Mouse (Mus musculus) heart, embryonic 11.5 days (tissue): ENCODE results near the gene Tmc6. TPM values are rescaled to one million over a fixed set of nuclear protein-coding genes. Genes with fewer than 3 reads are reported as not detected.

Experiments
- ATAC-seq: fragments of 200-750 bp; cut with Nextera tagmentation; replicated peaks from 2 replicates; pipeline ENCODE4 v1.8.0; 2017; ENCODE audit warnings: moderate library complexity; ENCODE audit not compliant: insufficient number of reproducible peaks, low FRiP score, low TSS enrichment
- H3K27ac ChIP-seq: fragments of 300-500 bp; sonication (generic); 2 replicates; pipeline ENCODE4 v1.5.1; 2014; ENCODE audit warnings: mild to moderate bottlenecking, low read depth, low read length
- H3K27me3 ChIP-seq: fragments of 300-500 bp; sonication (generic); 2 replicates; pipeline ENCODE4 v1.6.1; 2014; ENCODE audit warnings: mild to moderate bottlenecking, low read length, mixed read lengths; ENCODE audit not compliant: control insufficient read depth, insufficient read depth
- H3K36me3 ChIP-seq: fragments of 300-500 bp; sonication (generic); 2 replicates; pipeline ENCODE4 v1.6.1; 2014; ENCODE audit warnings: mild to moderate bottlenecking, low read length, moderate library complexity, mixed read lengths; ENCODE audit not compliant: control insufficient read depth, insufficient read depth
- H3K4me1 ChIP-seq: fragments of 300-500 bp; sonication (generic); 2 replicates; pipeline ENCODE4 v1.6.1; 2014; ENCODE audit warnings: low read length; ENCODE audit not compliant: control insufficient read depth, insufficient read depth
- H3K4me2 ChIP-seq: fragments of 300-500 bp; sonication (generic); 2 replicates; pipeline ENCODE4 v1.6.1; 2014; ENCODE audit warnings: mild to moderate bottlenecking, moderate library complexity
- H3K4me3 ChIP-seq: fragments of 300-500 bp; sonication (generic); 2 replicates; pipeline ENCODE4 v1.5.1; 2014; ENCODE audit warnings: low read depth, low read length
- H3K9ac ChIP-seq: fragments of 300-500 bp; sonication (generic); 2 replicates; pipeline ENCODE4 v1.6.1; 2014; ENCODE audit warnings: mild to moderate bottlenecking, low read depth, low read length, moderate library complexity
- H3K9me3 ChIP-seq: fragments of 300-500 bp; sonication (generic); replicated peaks from 2 replicates; pipeline ENCODE4 v1.6.1; 2016; ENCODE audit warnings: low read length; ENCODE audit not compliant: control insufficient read depth
- WGBS: fragments of 180-500 bp; shearing (Covaris S2); extraction: QIAGEN DNeasy Blood & Tissue Kit; methylation state at CpG from one replicate; pipeline ENCODE4 v1.1.7; 2014; ENCODE audit not compliant: insufficient replicate concordance; 5-methylcytosine and 5-hydroxymethylcytosine counted together
- polyA plus RNA-seq: library from polyadenylated mRNA; unstranded; fragments of >200 nt; fragmentation: Nextera tagmentation; extraction: Ambion mirVana; gene quantifications from 2 replicates; pipeline ENCODE4 v1.2.1, GENCODE M21; 2014

Gene Tmc6
- polyA plus RNA-seq, 1 experiment from 2014 or later = 23.8 TPM

GRCm38 (mm10) chr11:117800038-117800437 lies 18.0 kb upstream of the Tmc6 start:
- Histone ChIP-seq H3K9ac (no peak overlapping the region), H3K9me3 (no peaks in the 10 kb centered on the region), H3K36me3 (no peaks in the 10 kb centered on the region), H3K27ac (no peak overlapping the region), H3K27me3 (no peaks in the 10 kb centered on the region), H3K4me2 (no peak overlapping the region), H3K4me3 (no peak overlapping the region), H3K4me1 (peaks cover 15% of the 10 kb centered on the region)
- ATAC-seq = no peak
- WGBS = 87% methylated on average over 7 of the region's 7 CpGs

GRCm38 (mm10) chr11:117799174-117799573 lies 17.2 kb upstream of the Tmc6 start:
- H3K4me1 ChIP-seq = peaks cover 15% of the 10 kb centered on the region

GRCm38 (mm10) chr11:117798160-117798541 lies 16.2 kb upstream of the Tmc6 start:
- 3% methylated on average over 2 of the region's 2 CpGs for WGBS
- H3K36me3 ChIP-seq = no peaks in the 10 kb centered on the region
- H3K4me3 ChIP-seq = peak overlapping the region; percentile 30
- H3K27ac ChIP-seq = peak overlapping the region; percentile 18
- H3K27me3 ChIP-seq = no peaks in the 10 kb centered on the region
- H3K9ac ChIP-seq = peak overlapping the region; percentile 59; the same call in 1 of the 2 replicates
- peak overlapping the region; percentile 45 for H3K4me2 ChIP-seq
- peaks cover 15% of the 10 kb centered on the region for H3K4me1 ChIP-seq
- peak; percentile 36; the same call in 1 of the 2 replicates for ATAC-seq
- no peaks in the 10 kb centered on the region for H3K9me3 ChIP-seq

More at GRCm38 (mm10) chr11:117799174-117799573, 17.2 kb upstream of the Tmc6 start:
- ATAC-seq = no peak
- Histone ChIP-seq H3K9me3 (no peaks in the 10 kb centered on the region), H3K27me3 (no peaks in the 10 kb centered on the region), H3K27ac (no peak overlapping the region), H3K36me3 (no peaks in the 10 kb centered on the region), H3K4me2 (peak overlapping the region; percentile 45), H3K9ac (peak overlapping the region; percentile 59), H3K4me3 (peak overlapping the region; percentile 30; the same call in 1 of the 2 replicates)
- WGBS = 50% methylated on average over 5 of the region's 5 CpGs

- peak; percentile 85 for ATAC-seq
- H3K27ac ChIP-seq = peak within 1 kb of the TSS; percentile 30
- peaks cover 16% of the 10 kb centered on the region for H3K4me1 ChIP-seq
- H3K9ac ChIP-seq = peak within 1 kb of the TSS; percentile 59; the same call in 1 of the 2 replicates
- WGBS = 38% methylated on average over 9 of the region's 9 CpGs
- no peaks in the 10 kb centered on the region for H3K27me3 ChIP-seq
- H3K9me3 ChIP-seq = no peaks in the 10 kb centered on the region
- H3K4me2 ChIP-seq = peak within 1 kb of the TSS; percentile 45
- peak within 1 kb of the TSS; percentile 30 for H3K4me3 ChIP-seq
- no peaks in the 10 kb centered on the region for H3K36me3 ChIP-seq
These were observed 15.6 kb upstream of the Tmc6 start, which contains the start of gene 6030468B19Rik for GRCm38 (mm10) chr11:117797511-117798159. Gene 6030468B19Rik (plus strand): TSS chr11:117797660.

- no peak overlapping the region for H3K4me3 ChIP-seq
- no peak overlapping the region for H3K9ac ChIP-seq
- H3K4me2 ChIP-seq = peak overlapping the region; percentile 9; the same call in 1 of the 2 replicates
- ATAC-seq = no peak
- peaks cover 23% of the 10 kb centered on the region for H3K4me1 ChIP-seq
- no peaks in the 10 kb centered on the region for H3K36me3 ChIP-seq
- no peaks in the 10 kb centered on the region for H3K9me3 ChIP-seq
- peak overlapping the region; percentile 30; the same call in 1 of the 2 replicates for H3K27ac ChIP-seq
- H3K27me3 ChIP-seq = peaks cover 2% of the 10 kb centered on the region; the same call in 1 of the 2 replicates
- WGBS = 38% methylated on average over 5 of the region's 5 CpGs
These were observed 15.0 kb upstream of the Tmc6 start for GRCm38 (mm10) chr11:117796954-117797353.

GRCm38 (mm10) chr11:117794035-117794551 lies 12.1 kb upstream of the Tmc6 start:
- Histone ChIP-seq H3K4me3 (no peak overlapping the region), H3K36me3 (no peaks in the 10 kb centered on the region), H3K9me3 (no peaks in the 10 kb centered on the region), H3K27ac (no peak overlapping the region), H3K4me2 (no peak overlapping the region), H3K4me1 (peaks cover 32% of the 10 kb centered on the region), H3K9ac (no peak overlapping the region), H3K27me3 (peaks cover 13% of the 10 kb centered on the region; the same call in 1 of the 2 replicates)
- WGBS = 58% methylated on average over 4 of the region's 4 CpGs
- no peak for ATAC-seq

GRCm38 (mm10) chr11:117792281-117792888 lies 10.4 kb upstream of the Tmc6 start:
- Histone ChIP-seq H3K4me2 (peak overlapping the region; percentile 66), H3K4me1 (peaks cover 21% of the 10 kb centered on the region), H3K36me3 (no peaks in the 10 kb centered on the region), H3K9ac (peak overlapping the region; percentile 52), H3K27ac (no peak overlapping the region), H3K27me3 (peaks cover 13% of the 10 kb centered on the region; the same call in 1 of the 2 replicates), H3K9me3 (no peaks in the 10 kb centered on the region), H3K4me3 (peak overlapping the region; percentile 27)
- ATAC-seq = peak; percentile 80
- WGBS = 7% methylated on average over 22 of the region's 22 CpGs

- H3K9me3 ChIP-seq = no peaks in the 10 kb centered on the region
- peak overlapping the region; percentile 3; the same call in 1 of the 2 replicates for H3K4me2 ChIP-seq
- no peak overlapping the region for H3K27ac ChIP-seq
- no peak for ATAC-seq
- H3K9ac ChIP-seq = no peak overlapping the region
- H3K4me3 ChIP-seq = no peak overlapping the region
- 77% methylated on average over 9 of the region's 9 CpGs for WGBS
- H3K4me1 ChIP-seq = peaks cover 17% of the 10 kb centered on the region
- H3K27me3 ChIP-seq = peaks cover 13% of the 10 kb centered on the region; the same call in 1 of the 2 replicates
- no peaks in the 10 kb centered on the region for H3K36me3 ChIP-seq
These were observed 9.4 kb upstream of the Tmc6 start for GRCm38 (mm10) chr11:117791441-117791761.
